28 mouse cellular contexts compared by ENCODE assay signal in the genomic region with DNA sequence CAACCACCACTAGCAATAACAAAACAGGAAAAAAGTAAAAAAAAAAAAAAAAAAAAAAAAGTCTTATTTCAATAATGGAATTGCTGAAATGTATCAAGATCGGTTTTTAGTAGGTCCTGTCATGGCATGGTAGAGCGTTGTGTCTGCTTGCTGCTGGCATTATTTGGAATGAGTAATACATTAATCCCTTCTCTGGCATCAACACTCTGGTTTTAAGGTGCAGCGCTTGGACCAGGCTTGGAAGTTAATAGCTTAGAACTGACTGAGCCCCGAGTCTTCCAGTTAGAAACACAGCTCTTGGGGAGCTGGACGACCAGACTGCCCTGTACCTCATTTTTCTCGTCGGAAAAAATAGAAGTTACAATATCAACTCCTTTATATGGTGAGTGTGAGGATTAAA. TPM values are rescaled to one million over a fixed set of nuclear protein-coding genes. Genes with fewer than 3 reads are reported as not detected.
A peak's percentile ranks its signal among the peaks of the same experiment; 100 is the strongest.
DNase-seq lines count a peak whose midpoint lies in the region; ATAC-seq and TF ChIP-seq lines count a peak whose summit lies in the region.
"Had no signal": no experiment of that assay in that cellular context is flagged by ENCODE, and none has a peak within 500 bp of the region (broad histone marks: within the 10 kb centered on the region; RNA-seq: fewer than 3 reads in every experiment).

No protein-coding gene starts in this region.

- no peak overlapping the region for H3K4me3 ChIP-seq in heart, embryonic 12.5 days
- no peak overlapping the region for H3K4me3 ChIP-seq in stomach, postnatal 0 days (ENCODE audit: low read depth, low read length)
- no peak overlapping the region for H3K4me3 ChIP-seq in hindbrain, embryonic 11.5 days (ENCODE audit: low read depth, low read length)
- H3K4me3 ChIP-seq in forebrain, postnatal 0 days (ENCODE audit: low read depth, low read length), result no peak overlapping the region
- H3K4me3 ChIP-seq: embryonic facial prominence, embryonic 10.5 days; embryonic facial prominence, embryonic 12.5 days; forebrain, embryonic 10.5 days; forebrain, embryonic 12.5 days had no signal

- DNase-seq in heart, adult 11 months, result peak; percentile 71
- DNase-seq in kidney, adult 9 months, result peak; percentile 63
- no peak for DNase-seq in kidney, postnatal 25 days
- peak; percentile 85 for DNase-seq in fat pad, adult 2 months (ENCODE audit: extremely low read depth, low read depth, low spot score)
- DNase-seq in stomach, postnatal 0 days (ENCODE audit: low spot score), result no peak
- no peak for DNase-seq in hindbrain, embryonic 11.5 days (ENCODE audit: low spot score)
- no peak for DNase-seq in forebrain, postnatal 0 days
- DNase-seq: adrenal gland, adult 8-10 months; adrenal gland, postnatal 14 days; adrenal gland, postnatal 36 days; B cell, adult 2 months; cerebellum, adult 11-12 months; cerebellum, adult 2 months; cerebellum, adult 9-10 months; cerebellum, postnatal 10 days; cerebellum, postnatal 25 days had no signal

- peak; percentile 68 for TF ChIP-seq EP300 in stomach, postnatal 0 days (optimal IDR thresholded peaks at IDR 0.05)

- no peak overlapping the region for H3K4me2 ChIP-seq in heart, embryonic 12.5 days
- H3K4me2 ChIP-seq in stomach, postnatal 0 days (replicated peaks; ENCODE audit: low read depth), result no peak overlapping the region
- no peak overlapping the region for H3K4me2 ChIP-seq in hindbrain, embryonic 11.5 days (replicated peaks; ENCODE audit: low read depth, low read length)
- no peak overlapping the region for H3K4me2 ChIP-seq in forebrain, postnatal 0 days (ENCODE audit: low read depth)
- H3K4me2 ChIP-seq: embryonic facial prominence, embryonic 12.5 days; forebrain, embryonic 12.5 days had no signal

- H3K9ac ChIP-seq in heart, embryonic 12.5 days, result no peak overlapping the region
- no peak overlapping the region for H3K9ac ChIP-seq in stomach, postnatal 0 days (ENCODE audit: low read length)
- H3K9ac ChIP-seq in hindbrain, embryonic 11.5 days (ENCODE audit: low read depth, low read length), result no peak overlapping the region
- no peak overlapping the region for H3K9ac ChIP-seq in forebrain, postnatal 0 days
- H3K9ac ChIP-seq: embryonic facial prominence, embryonic 12.5 days; forebrain, embryonic 12.5 days had no signal

- no peaks in the 10 kb centered on the region; the same call in 1 of the 2 replicates for H3K9me3 ChIP-seq in heart, embryonic 12.5 days (replicated peaks)
- no peaks in the 10 kb centered on the region for H3K9me3 ChIP-seq in stomach, postnatal 0 days (ENCODE audit: control insufficient read depth, low read length)
- H3K9me3 ChIP-seq in hindbrain, embryonic 11.5 days (ENCODE audit: control insufficient read depth, low read length), result no peaks in the 10 kb centered on the region
- H3K9me3 ChIP-seq in forebrain, postnatal 0 days (ENCODE audit: low read length), result no peaks in the 10 kb centered on the region
- H3K9me3 ChIP-seq: embryonic facial prominence, embryonic 10.5 days; embryonic facial prominence, embryonic 12.5 days; forebrain, embryonic 10.5 days; forebrain, embryonic 12.5 days had no signal

- H3K27ac ChIP-seq in heart, embryonic 12.5 days (ENCODE audit: poor library complexity, severe bottlenecking), result no peak overlapping the region
- H3K27ac ChIP-seq in stomach, postnatal 0 days (replicated peaks), result peak overlapping the region; percentile 49; the same call in 1 of the 2 replicates
- no peak overlapping the region for H3K27ac ChIP-seq in hindbrain, embryonic 11.5 days (ENCODE audit: low read depth, low read length)
- no peak overlapping the region for H3K27ac ChIP-seq in forebrain, postnatal 0 days (ENCODE audit: low read depth, low read length)
- H3K27ac ChIP-seq: embryonic facial prominence, embryonic 10.5 days; embryonic facial prominence, embryonic 12.5 days; forebrain, embryonic 10.5 days; forebrain, embryonic 12.5 days had no signal

- peaks cover 40% of the 10 kb centered on the region for H3K4me1 ChIP-seq in heart, embryonic 12.5 days (replicated peaks)
- no peaks in the 10 kb centered on the region; the same call in 1 of the 2 replicates for H3K4me1 ChIP-seq in stomach, postnatal 0 days (replicated peaks; ENCODE audit: control insufficient read depth, insufficient read depth)
- H3K4me1 ChIP-seq in hindbrain, embryonic 11.5 days (replicated peaks; ENCODE audit: control insufficient read depth, insufficient read depth, low read length), result no peaks in the 10 kb centered on the region
- H3K4me1 ChIP-seq in forebrain, postnatal 0 days (ENCODE audit: insufficient read depth), result no peaks in the 10 kb centered on the region

- WGBS in heart, embryonic 12.5 days, result 84% methylated on average over 7 of the region's 7 CpGs
- 67% methylated on average over 7 of the region's 7 CpGs for WGBS in stomach, postnatal 0 days
- WGBS in hindbrain, embryonic 11.5 days, result 92% methylated on average over 7 of the region's 7 CpGs
- WGBS in forebrain, postnatal 0 days, result 94% methylated on average over 7 of the region's 7 CpGs

- ATAC-seq in heart, embryonic 12.5 days (ENCODE audit: insufficient number of reproducible peaks, low FRiP score), result no peak
- ATAC-seq in stomach, postnatal 0 days (ENCODE audit: low FRiP score, low TSS enrichment), result no peak
- no peak for ATAC-seq in hindbrain, embryonic 11.5 days (ENCODE audit: low FRiP score)
- ATAC-seq in forebrain, postnatal 0 days, result no peak
- ATAC-seq: activated CD4-positive, CD25-positive, alpha-beta regulatory T cell, adult 4 months; CD4-positive, CD25-positive, alpha-beta regulatory T cell, adult 4 months; forebrain, embryonic 14.5 days; forebrain, embryonic 16.5 days had no signal

- no peaks in the 10 kb centered on the region for H3K36me3 ChIP-seq in heart, embryonic 12.5 days
- no peaks in the 10 kb centered on the region for H3K36me3 ChIP-seq in stomach, postnatal 0 days (ENCODE audit: control insufficient read depth, insufficient read depth, low read length)
- no peaks in the 10 kb centered on the region for H3K36me3 ChIP-seq in hindbrain, embryonic 11.5 days (ENCODE audit: control insufficient read depth, insufficient read depth, low read length)
- no peaks in the 10 kb centered on the region for H3K36me3 ChIP-seq in forebrain, postnatal 0 days (ENCODE audit: insufficient read depth)
- H3K36me3 ChIP-seq: embryonic facial prominence, embryonic 10.5 days; embryonic facial prominence, embryonic 12.5 days; forebrain, embryonic 10.5 days; forebrain, embryonic 12.5 days had no signal

- no peaks in the 10 kb centered on the region for H3K27me3 ChIP-seq in heart, embryonic 12.5 days (replicated peaks)
- no peaks in the 10 kb centered on the region for H3K27me3 ChIP-seq in stomach, postnatal 0 days (ENCODE audit: control insufficient read depth, insufficient read depth, low read length)
- no peaks in the 10 kb centered on the region for H3K27me3 ChIP-seq in hindbrain, embryonic 11.5 days (ENCODE audit: control insufficient read depth, insufficient read depth, low read length)
- no peaks in the 10 kb centered on the region for H3K27me3 ChIP-seq in forebrain, postnatal 0 days (ENCODE audit: insufficient read depth, low read length)
- H3K27me3 ChIP-seq: embryonic facial prominence, embryonic 12.5 days; forebrain, embryonic 12.5 days had no signal

- no peak for TF ChIP-seq CTCF in stomach, postnatal 0 days (IDR thresholded peaks at IDR 0.05; ENCODE audit: low read depth)
- TF ChIP-seq CTCF in forebrain, postnatal 0 days (IDR thresholded peaks at IDR 0.05; ENCODE audit: low read depth), result no peak

RNA-seq across cellular contexts. Expression of a gene that starts 32.0 kb away (rescaled TPM):
- 154 and 163 TPM in 2 replicates for polyA plus RNA-seq in heart, embryonic 12.5 days (2016; fragmentation: Nextera tagmentation; extraction: Ambion mirVana)
- polyA plus RNA-seq in stomach, postnatal 0 days (2015; fragmentation: Nextera tagmentation; extraction: Ambion mirVana), result 1.1 and 1.2 TPM in 2 replicates
- 0.62 and 0.95 TPM in 2 replicates for polyA plus RNA-seq in hindbrain, embryonic 11.5 days (2014; fragmentation: Nextera tagmentation; extraction: Ambion mirVana)
- total RNA-seq in forebrain, postnatal 0 days (2014; rRNA removed), result 0.14 and 0.15 TPM in 2 replicates
- polyA plus RNA-seq in forebrain, postnatal 0 days (2015; fragmentation: Nextera tagmentation; extraction: Ambion mirVana), result not detected in 2 replicates
- total RNA-seq: adrenal gland, postnatal 14 days; ES-E14; MEL had no signal
- polyA plus RNA-seq: activated CD4-positive, CD25-positive, alpha-beta regulatory T cell, adult 4 months; cortical plate, adult 2 months; embryonic facial prominence, embryonic 10.5 days; forebrain, embryonic 10.5 days; forebrain, embryonic 12.5 days; forebrain, embryonic 14.5 days; forebrain, embryonic 16.5 days had no signal

Comparison
In these comparisons a context has a peak if more than half of its experiments do, and no peak if none do; other contexts are left out.
1. DNase-seq: peak in heart, adult 11 months (single experiment), kidney, adult 9 months (single experiment) and fat pad, adult 2 months (single experiment); none in kidney, postnatal 25 days (0 of 2), stomach, postnatal 0 days (single experiment), hindbrain, embryonic 11.5 days (single experiment) and forebrain, postnatal 0 days (single experiment).
2. RNA of a gene that starts 32.0 kb away (polyA plus RNA-seq): 154 to 163 TPM in heart, embryonic 12.5 days; 1.1 to 1.2 TPM in stomach, postnatal 0 days, 0.62 to 0.95 TPM in hindbrain, embryonic 11.5 days and not detected in forebrain, postnatal 0 days; every median in the first group is over 10 times any median in the second.